Mouse (Mus musculus) thymus, postnatal 14 days (tissue): ENCODE measurements around the gene Figla.
A peak's percentile ranks its signal among the peaks of the same experiment; 100 is the strongest.
"Not testable (repeated sequence)": the region's sequence is repeated elsewhere in the genome, so short reads cannot be mapped to it uniquely, and the experiment has no call there.

ENCODE experiments used
- DNase-seq: peaks from one replicate; pipeline ENCODE4 v3.0.0; 2021

Figla gene

DNA sequence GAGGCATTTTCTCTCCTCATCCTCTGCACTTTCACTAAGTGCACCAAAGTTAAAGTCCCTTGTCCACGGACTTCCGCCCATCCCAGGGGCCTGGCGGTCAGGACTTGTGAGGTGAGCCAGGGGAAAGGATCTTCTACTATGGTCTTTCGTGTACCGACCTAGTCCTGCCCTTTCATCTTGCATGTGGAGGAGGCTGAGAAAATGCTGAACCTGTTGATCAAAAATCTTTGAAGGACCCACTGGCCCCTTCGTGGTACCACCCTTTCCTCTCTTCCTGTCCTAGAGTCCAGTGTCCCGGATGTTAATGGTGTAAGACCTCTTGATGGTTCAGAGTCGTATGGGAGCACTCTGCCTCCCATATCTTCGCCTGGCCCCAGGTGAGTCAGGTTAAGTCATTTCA, at the start of gene Figla:
TSS of gene Figla (plus strand) at position 301 of the 400 bp plus-strand sequence.
- no peak for DNase-seq

DNA sequence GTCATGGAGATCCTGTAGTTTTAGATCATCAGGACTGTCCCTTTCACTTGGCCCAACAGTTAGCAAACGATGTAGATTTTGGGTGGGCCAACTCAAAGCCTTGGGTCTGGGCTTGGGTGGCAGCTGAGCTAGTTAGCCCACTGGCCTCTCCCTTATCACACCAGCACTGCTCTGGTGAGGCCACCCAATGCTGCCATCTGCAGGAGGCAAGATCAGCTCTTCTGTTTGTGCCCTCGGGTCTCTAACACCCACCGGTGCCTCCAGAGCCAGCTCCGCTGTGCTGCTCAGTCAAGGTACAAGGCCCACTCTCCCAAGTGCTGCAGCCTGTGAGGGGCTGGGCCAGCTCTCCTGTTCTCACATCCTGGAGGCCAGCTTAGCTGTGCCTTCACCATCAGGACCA, 49.3 kb upstream of the Figla start:
- peak; percentile 66 for DNase-seq

DNA sequence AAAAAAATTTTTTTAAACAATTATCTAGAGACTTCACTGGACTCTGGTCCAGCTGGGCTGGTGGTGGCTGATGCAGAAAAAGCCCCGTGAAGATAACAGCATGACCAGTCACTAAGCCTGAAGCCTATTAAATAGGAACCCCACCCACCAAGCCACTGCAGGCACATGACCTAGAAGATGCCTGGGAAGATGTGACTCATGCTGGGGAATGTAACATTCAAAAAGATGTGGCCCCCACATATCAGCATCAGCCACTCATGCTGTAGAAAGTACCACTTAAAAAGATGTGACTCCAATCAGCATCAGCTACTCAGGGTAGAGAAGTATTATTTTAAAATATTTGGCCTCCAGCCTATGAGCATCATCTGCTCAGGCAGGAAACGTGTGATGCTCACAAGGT, 46.1 kb upstream of the Figla start:
- no peak for DNase-seq

DNA sequence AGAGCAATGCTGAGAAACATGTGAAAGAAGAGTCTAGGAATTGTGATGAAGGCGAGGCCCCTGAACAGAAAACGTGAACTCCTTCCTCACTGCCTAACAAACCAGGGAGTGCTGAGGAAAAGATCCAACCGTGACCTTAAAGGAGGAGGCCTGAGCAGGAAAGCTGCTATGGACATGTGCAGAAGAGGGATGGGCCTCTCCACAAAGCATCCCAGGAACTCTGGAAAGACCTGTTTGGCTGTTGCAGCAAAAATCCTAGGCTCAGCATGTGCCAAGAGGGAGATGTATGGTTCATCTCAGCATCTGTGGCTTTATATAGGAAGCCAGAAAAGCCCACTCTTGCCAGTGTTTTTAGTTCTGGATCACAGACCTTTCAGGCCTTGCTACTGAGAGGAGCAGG, 43.3 kb upstream of the Figla start:
- no peak for DNase-seq

DNA sequence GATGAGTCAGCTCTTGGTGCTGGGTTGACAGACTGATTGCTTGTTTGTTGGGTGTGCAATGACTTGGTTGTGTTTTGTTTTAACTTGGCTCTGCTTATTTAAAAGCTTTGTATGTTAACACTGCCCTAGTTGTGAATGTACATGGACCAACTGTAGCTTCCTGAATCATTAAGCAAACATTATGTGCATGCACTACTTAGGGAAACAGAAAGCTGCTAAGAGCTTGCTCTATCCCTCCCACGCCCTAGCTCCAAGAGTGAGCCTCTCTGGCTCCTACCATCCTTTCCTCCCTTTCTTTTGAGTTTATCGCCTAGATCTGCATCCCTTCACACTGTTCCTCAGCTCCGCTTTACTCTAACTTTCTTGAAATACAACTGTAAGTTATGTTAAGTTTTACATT, 42.6 kb upstream of the Figla start:
- no peak for DNase-seq

DNA sequence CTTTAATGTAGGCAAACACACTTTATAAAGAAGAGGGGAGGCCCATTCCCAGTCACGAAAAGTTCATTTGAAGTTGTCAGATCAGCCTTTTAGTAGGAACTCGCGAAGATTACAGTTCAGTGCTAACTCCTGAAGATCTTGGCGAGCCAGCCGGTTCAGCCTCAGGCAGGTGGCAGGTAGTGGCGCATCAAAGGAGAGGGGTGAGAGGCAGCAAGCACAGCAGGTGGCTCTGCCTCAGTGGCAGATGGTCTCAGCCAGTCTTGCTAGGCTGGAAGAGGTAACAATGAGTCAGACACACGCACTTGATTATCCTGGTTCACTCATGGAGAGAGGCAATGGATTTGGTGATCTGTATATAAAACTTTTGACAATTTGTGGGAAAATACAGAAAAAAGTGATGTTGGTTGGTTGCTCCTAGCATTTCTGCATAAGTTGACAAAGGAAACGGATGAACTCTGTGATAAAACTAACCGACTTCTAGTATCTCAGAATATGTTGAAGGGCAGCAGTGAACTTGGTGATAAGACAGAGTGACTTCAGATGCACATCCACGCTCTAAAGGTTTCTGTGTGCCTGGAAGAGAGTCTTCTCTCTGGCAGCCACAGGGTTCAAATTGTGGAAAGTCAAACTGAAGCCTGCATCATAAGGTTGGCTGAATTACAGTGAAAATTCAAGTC, 40.9 kb upstream of the Figla start:
- DNase-seq: peak; percentile 21

DNA sequence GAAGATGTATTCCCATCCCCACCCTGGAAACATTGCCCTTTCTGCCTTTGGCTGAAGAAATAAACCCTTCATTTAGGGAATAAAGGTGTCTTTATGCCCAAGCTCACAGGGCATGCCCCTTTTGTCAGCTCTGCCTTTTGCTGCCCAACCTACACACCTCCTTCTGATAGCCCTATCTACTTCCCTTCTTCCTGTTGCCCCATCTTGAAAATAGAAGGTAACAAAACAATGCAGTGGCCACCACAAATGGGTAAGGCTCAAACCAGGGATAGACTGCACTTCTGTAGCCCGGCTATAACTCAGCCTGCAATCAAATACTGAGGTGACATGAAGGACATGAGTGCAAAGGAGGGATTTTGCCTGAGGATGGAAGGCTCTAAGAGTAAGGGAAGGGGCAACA, 40.2 kb upstream of the Figla start:
- DNase-seq: no peak

DNA sequence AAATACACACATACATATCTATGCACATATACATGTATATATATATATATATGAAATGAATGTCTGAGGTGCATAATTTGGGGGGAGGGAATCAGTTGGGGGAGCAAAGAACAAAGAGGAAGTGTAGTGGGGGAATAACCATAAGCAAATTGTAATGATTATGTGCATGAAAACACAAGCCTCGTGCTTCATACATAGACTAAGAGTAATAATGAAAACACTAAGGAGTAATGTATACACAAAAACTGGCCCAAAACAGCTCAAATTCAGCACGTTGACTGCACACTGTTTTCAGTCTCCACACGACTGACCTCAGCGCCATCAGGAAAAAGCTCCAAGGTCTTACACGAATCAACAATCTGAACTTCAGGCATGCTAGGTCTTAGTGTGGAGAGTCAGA, 39.7 kb upstream of the Figla start:
- DNase-seq: no peak

DNA sequence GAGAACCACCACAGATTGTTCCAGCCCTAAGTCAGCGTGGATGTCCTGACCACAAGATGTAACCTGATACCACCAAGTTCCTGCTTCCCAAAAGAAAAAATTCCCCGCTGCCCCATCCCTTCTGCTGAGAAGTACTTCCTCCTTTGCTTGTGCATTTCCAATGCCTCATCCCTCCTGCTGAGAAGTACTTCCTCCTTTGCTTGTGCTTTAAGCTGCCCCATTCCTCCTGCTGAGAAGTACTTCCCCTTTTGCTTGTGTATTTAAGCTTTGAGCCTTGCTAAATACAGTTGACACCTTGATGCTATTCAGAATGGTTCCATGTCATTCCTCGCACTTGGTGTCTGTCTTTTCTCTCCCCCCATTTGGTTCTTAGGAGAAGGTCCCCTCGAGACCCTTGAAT, 37.2 kb upstream of the Figla start:
- DNase-seq: not testable (repeated sequence)

DNA sequence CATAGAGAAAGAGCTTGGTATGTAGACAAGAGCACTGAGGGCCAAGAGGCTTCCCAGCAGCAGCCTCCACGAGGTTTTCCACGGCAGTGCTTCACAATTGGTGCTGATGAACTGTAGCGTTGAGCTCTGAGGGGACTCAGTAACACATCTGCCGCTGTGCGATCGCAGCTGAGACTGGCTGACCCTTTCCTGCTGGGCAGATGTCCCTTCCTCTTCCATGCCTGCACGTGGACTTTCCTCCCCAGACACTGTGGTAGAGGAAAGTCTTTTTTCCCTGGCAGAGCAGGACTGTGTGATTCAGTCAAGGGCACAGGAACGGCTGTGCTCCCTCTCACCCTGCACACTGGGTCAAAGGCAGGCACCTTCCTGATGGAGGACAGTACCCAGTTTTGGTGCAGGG, 31.6 kb upstream of the Figla start:
- no peak for DNase-seq

DNA sequence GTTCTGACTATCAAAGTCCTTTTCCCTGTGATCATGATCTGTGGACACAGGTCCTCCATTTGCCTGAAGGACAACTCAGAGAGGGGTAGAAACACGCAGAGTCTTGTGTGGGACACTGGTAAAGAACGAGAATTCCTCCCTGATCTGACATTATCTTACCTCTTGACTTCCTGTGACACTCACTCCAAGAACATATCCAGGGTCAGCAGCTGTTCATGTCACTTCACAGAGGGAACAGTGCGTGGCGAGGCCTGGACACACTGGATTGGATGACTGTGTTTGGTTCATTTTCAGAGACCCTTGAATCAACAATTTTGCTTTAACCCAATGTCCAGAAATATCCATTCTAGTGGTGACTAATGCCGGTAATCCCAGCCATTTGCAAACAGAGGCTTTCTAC, 26.4 kb upstream of the Figla start:
- not testable (repeated sequence) for DNase-seq

DNA sequence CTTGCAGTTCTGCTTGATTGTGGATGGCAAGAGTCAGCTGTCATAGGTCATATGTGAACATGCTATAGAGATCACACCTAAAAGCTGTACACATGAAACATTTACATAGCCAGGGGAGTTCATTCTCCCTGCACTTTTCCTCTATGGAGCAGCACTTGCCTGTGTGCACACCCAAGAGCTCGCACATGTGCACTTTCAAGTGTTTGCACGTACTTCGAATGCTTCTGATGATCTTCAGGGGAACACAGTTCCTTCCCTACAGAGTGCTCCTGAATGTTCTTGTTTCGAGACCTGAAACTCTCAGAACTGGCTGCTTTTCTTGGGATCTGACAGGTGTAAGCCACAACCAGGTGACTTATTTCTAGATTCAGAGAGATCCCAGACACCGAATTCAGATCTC, 25.2 kb upstream of the Figla start:
- DNase-seq: not testable (repeated sequence)

DNA sequence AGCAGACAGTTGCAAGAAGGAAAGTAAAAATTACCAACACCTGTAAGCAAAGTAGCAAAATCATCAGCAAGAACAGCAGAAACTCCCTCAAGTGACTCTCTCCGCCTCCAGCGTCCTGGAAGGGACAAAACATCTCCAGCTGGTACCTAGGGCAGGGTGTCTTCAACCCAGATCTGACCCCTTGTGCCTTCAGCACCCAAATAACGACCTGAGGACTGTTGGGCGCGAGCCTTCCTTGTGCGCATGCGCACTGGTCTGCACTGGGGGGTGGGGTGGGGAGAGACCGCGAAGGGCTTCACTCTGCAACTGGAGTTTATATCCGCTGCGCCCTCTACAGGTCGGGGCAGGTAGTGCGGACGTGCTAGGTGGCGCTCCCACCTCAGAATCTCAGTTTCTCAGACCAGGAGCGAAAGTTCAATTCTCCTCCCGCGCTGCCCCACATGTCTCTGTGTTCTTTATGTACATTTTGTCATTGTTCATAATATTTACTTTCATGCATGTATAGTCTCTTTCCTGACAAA, 12.5 kb upstream of the Figla start:
- DNase-seq: peak; percentile 49

DNA sequence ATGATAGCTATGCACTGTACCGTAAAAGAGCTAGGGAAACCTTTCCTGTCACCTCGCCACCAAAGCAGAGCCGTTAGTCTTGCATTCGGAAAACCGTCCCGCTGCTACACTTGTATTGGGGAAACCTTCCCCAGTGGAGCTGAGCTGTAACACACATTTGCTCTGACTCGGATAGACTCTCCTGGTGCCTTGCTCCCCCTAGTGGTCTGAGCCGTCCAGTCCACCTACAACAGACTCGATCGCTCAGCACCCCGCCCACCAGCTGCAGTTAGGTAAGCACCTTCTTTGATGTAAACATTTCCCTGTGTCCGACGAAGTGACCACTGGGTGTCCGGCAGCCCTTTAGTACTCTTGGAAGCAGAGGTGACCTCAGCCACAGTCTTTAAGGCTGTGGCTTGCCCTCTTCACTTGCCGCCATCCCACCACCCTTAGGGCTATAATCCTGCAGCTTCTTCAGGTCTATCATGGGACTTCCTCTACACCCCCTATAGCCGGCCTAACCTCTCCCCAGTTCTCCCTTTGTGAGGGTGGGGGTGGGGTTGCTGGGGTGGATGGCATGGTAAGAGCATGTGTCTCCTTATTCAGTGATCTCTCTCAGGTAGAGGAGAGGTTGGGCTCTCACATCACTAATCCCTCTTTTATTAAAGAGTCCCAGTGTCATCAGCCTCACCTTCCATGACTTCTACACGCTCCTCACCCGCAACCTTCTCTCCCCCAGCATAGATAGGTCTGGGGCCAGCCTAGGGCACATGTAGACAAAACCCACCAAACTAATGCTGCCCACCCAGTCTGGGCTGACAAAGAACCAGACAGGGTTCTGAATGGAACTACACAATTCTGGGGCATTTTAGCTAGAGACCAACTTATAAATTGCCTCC, 11.5 kb upstream of the Figla start:
- DNase-seq: peak; percentile 81

DNA sequence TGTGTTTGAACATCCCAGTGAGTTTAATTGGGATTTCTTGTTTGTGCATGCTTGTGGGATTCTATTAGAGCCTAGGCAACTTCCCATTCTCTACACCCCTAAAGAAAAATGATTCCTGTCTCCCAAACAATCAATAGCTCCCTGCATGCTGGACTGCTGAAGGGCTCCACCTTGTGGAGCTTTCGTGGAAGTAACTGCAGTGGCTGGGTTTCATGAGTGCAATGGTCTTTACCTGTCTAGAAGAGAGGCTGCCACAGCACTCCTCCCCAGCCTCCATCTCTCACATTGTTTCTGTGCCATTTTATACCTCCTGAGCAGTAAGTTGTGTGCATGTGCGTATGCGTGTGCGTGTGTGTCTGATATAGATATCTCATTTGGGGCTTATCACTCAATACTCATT, 6.0 kb upstream of the Figla start:
- DNase-seq: peak; percentile 58

DNA sequence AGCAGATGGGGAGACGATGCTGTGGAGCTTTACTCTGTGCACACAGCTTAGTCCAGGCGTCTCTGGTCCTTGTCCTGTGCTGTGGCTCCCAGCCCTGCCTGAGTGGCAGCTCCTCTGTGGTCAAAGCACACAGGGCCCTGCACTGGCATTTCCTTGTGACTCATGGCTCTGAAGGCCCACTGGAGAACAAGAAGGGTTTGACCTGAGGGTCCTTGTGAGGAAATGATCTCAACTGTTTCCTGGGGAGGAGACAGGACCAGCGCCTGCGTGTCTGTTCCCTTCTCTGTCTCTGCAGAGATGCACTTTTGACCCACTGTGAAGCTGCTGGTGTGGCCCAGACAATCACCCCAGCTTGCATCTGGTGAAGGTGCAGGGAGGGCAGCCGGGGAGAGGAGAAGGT, 1.2 kb upstream of the Figla start:
- DNase-seq: peak; percentile 10

DNA sequence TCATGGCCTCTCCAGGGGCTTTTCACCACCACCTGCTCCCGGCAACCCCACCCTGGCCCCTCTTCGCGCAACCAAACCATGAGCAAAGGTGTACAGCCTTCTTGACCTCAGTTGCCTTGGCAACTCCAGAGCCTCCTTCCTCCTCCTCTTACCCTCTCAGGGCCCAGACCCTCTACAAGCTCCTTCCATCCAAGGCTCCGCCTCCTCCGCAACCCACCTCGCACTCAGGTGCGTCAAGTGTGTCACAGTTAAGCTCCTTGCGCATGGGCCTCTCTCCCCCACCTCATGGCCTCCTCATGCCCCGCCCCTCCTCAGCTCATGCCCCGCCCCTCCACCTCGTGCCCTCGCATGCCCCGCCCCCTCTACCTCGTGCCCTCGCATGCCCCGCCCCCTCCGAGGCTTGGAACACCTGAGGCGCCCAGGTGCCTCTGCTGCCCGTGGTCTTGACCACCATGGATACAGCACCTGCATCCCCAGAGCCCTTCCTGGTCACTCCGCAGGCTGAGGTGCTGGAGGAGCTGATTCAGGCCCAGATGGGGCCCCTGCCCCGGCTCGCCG, 901 bp downstream of the Figla start:
- DNase-seq: no peak

DNA sequence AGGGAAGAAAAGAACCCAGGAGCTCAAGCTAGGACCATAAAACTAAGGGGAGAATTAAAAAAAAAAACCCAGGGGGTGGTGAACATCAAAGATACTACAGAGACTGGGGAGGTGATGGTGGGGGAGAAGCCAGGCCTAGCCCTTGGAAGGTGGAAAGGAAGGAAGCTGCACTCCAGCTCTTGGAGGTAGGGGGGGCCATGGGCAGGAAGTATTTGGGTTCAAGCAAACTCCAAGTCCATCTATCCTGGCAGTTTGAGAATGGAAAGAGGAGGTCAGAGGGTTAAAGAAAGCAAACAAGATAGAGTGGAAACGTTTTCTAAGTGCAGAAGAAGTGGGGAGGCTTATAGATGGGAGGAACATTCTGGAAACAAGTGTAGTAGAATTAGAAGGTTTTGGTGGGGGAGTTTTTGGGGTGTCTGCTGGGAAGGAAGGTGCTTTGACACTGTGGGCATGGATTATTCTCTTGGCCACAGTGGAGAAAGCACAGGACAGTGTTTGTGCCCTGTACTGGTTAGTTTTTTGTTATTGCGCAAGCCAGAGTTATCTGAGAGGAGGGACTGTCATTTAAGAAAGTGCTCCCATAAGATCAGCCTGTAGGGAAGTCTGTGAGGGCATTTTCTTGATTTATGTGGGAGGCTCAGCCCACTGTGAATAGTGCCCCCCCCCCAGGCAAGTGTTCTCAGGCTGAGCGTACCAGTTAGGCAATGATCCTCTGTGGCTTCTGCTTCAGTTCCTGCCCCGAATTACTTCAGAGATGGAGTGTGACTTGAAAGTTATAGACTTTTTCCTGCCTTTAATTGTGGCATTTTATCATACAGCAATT, 3.7 kb downstream of the Figla start:
- DNase-seq: no peak

DNA sequence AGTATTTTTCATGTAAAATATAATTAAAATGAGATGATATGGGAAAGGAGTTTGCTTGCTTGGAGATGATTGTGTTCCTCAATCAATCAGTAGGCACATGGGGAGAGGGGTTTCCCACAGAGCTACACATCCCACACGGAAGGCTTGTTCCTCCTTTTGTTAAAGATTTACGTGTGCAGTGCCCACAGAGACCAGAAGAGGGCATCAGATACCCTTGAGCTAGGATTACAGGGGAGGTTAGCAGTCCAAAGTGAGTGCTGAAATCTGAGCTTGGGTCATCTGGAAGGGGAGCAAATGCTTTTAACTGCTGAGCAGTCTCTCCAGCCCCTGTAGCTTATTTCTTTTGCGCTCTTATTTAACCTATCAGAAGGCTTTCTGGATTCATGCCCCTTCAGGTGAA, 5.0 kb downstream of the Figla start:
- DNase-seq: peak; percentile 53

DNA sequence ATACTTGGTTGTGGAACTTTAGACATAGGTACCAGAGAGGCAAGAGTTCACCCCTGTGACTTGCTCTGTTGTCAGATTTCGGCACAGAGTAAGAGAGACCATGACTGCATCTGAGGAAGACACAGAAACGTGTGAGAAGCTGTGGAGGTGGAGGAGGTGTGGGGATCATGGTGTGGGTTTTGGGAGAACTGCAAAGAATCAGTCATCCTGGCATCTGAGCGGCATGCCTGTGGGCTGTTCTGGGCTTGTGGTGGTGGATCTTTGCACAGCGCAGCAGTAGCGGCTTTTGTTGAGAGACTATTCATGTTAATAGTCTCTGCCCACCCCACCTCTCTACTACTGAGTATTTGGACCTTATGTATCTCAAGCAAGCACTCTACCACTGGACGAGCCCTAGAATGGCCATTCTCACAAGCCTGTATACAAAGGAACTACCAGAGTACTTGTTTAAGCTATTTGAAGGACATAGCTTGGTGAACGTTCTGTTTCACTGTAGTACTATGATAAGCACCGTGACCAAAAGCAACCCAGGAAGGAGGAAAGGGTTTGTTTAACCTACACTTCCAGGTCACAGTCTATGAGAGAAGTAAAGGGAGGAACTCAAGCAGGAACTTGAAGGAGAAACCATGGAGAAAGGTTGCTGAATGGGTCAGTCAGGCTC, 10.8 kb downstream of the Figla start:
- no peak for DNase-seq

DNA sequence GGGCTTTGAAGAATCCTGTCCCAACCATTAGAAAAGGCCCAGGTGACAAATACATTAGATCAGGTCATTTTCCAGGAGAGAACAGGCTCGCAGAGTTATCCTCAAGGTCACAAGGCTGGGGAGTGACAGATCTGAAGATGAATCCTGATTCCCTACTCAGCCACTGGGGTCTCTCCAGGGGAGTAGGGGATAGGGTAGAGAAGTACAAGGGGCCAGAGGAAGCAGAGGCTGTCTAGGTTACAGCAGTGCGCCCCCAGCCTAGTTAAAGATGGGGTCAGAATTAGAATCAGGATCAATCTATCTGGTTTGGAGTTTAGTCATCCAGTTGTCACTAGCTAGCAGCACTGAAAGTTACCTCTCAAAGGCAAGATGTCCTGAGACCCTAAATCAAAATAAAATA, 12.2 kb downstream of the Figla start:
- DNase-seq: no peak

DNA sequence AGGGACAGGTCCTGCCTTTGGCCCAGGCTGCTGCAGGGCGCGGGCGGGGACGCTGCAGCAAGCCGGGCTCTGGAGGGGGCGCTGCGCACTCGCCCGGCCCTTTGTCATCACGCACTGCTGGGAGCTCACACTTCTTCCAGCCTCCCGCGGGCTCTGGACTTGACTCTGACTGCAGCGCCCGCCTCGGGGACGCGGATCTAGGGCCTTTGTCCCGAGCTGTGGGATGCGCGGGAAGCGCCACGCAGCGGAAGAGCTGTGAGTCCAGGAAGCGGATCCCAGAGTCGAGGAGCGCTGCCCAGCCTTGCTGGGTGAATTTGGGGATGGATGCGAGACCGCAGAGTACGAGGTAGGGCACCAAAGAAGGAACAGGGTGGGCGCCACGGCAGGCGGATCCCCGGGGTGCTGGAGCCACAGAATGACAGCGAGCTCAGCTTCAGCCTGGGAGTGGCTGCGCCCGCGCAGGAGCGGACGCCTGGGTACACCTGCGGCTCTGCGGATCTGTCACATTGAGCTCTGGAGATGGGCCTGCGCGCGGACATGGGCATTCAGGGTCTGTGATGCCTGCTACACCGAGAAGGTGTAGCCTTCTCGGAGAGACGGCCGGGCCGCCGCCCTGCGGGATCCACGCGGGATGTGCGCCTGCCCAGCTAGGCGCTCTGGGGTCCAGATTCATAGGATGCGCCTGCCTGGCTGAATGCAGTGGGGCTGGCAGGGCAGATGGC, 12.8 kb downstream of the Figla start, which contains the start of gene Add2:
TSS of gene Add2 (plus strand) at position 81 of the 722 bp plus-strand sequence.
- no peak for DNase-seq
